Mouse (Mus musculus) forebrain, embryonic 15.5 days (tissue): ENCODE results near the gene Olfr9. TPM values are rescaled to one million over a fixed set of nuclear protein-coding genes. Genes with fewer than 3 reads are reported as not detected.
"Not testable (repeated sequence)": the region's sequence is repeated elsewhere in the genome, so short reads cannot be mapped to it uniquely, and the experiment has no call there.

Source experiments
- ATAC-seq: fragments of 200-750 bp; cut with Nextera tagmentation; replicated peaks from 2 replicates; pipeline ENCODE4 v1.8.0; 2017; ENCODE audit warnings: mild to moderate bottlenecking, moderate TSS enrichment, moderate library complexity
- H3K27ac ChIP-seq: fragments of 300-500 bp; sonication (generic); replicated peaks from 2 replicates; pipeline ENCODE4 v1.5.1; 2015; ENCODE audit warnings: mild to moderate bottlenecking, inconsistent platforms
- H3K27me3 ChIP-seq: fragments of 300-500 bp; sonication (generic); 2 replicates; pipeline ENCODE4 v1.6.1; 2015; ENCODE audit warnings: inconsistent platforms
- H3K36me3 ChIP-seq: fragments of 300-500 bp; sonication (generic); 2 replicates; pipeline ENCODE4 v1.6.1; 2015; ENCODE audit warnings: mild to moderate bottlenecking, inconsistent platforms
- H3K4me1 ChIP-seq: fragments of 300-500 bp; sonication (generic); 2 replicates; pipeline ENCODE4 v1.6.1; 2015; ENCODE audit warnings: inconsistent platforms
- H3K4me2 ChIP-seq: fragments of 300-500 bp; sonication (generic); replicated peaks from 2 replicates; pipeline ENCODE4 v1.6.1; 2015; ENCODE audit warnings: mild to moderate bottlenecking, inconsistent platforms
- H3K4me3 ChIP-seq: fragments of 300-500 bp; sonication (generic); 2 replicates; pipeline ENCODE4 v1.5.1; 2015; ENCODE audit warnings: mild to moderate bottlenecking, inconsistent platforms
- H3K9ac ChIP-seq: fragments of 300-500 bp; sonication (generic); replicated peaks from 2 replicates; pipeline ENCODE4 v1.6.1; 2015; ENCODE audit warnings: mild to moderate bottlenecking, inconsistent platforms
- H3K9me3 ChIP-seq: fragments of 300-500 bp; sonication (generic); 2 replicates; pipeline ENCODE4 v1.6.1; 2016; ENCODE audit warnings: inconsistent platforms
- WGBS: fragments of 180-500 bp; shearing (Covaris S2); methylation state at CpG from one replicate; pipeline ENCODE4 v1.1.7; 2015; ENCODE audit warnings: mixed read lengths; 5-methylcytosine and 5-hydroxymethylcytosine counted together
- polyA plus RNA-seq: library from polyadenylated mRNA; unstranded; fragments of >200 nt; fragmentation: Nextera tagmentation; extraction: Ambion mirVana; gene quantifications from 2 replicates; pipeline ENCODE4 v1.2.1, GENCODE M21; 2015

Olfr9 gene
- not detected in 2 replicates for polyA plus RNA-seq

- not testable (repeated sequence) for H3K4me1 ChIP-seq, H3K36me3 ChIP-seq, H3K27me3 ChIP-seq, H3K9me3 ChIP-seq, H3K4me2 ChIP-seq, H3K4me3 ChIP-seq, H3K27ac ChIP-seq, H3K9ac ChIP-seq, ATAC-seq
- WGBS = 54% methylated on average over 1 of the region's 1 CpGs
These were observed at the start of gene Olfr9 for GRCm38 (mm10) chr10:128989131-128989530. TSS of gene Olfr9 (plus strand) at chr10:128989431.

DNA sequence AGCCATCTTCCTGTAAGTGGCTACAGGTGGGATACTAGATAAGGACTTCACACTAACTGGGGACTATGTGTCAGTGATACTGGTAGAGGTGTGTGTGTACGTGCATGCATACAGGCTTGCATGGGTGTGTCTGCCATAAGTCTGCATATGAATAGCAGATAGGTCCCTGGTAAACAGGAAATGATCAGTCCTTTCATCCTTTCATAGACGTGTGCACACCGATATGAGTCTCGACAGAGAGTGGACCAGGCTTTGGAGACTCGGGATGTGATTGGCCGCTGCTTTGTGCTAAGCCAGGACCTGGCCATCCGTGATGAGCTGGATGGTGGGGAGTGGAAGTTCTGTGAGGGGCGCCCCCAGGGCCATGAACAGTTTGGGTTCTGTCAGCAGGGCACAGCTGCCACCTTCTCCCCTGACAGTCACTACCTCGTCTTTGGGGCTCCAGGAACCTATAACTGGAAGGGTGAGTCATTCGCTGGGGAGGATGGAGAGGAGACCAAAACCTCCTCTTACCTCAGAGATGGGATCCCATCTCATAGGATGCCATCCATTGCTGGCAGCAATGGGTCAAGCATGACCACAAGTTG lies 48.7 kb upstream of the Olfr9 start:
- Histone ChIP-seq H3K4me1 (no peaks in the 10 kb centered on the region), H3K9me3 (no peaks in the 10 kb centered on the region), H3K9ac (no peak overlapping the region), H3K4me2 (no peak overlapping the region), H3K27ac (no peak overlapping the region), H3K4me3 (no peak overlapping the region), H3K27me3 (peaks cover 6% of the 10 kb centered on the region), H3K36me3 (no peaks in the 10 kb centered on the region)
- 79% methylated on average over 10 of the region's 10 CpGs for WGBS
- no peak for ATAC-seq

GRCm38 (mm10) chr10:128945675-128946074 lies 43.6 kb upstream of the Olfr9 start:
- H3K27ac ChIP-seq = no peak overlapping the region
- H3K9me3 ChIP-seq = no peaks in the 10 kb centered on the region
- H3K36me3 ChIP-seq = no peaks in the 10 kb centered on the region
- no peak overlapping the region for H3K4me2 ChIP-seq
- ATAC-seq = no peak
- no peak overlapping the region for H3K9ac ChIP-seq
- WGBS = 18% methylated on average over 3 of the region's 3 CpGs
- no peaks in the 10 kb centered on the region for H3K27me3 ChIP-seq
- H3K4me1 ChIP-seq = no peaks in the 10 kb centered on the region
- H3K4me3 ChIP-seq = no peak overlapping the region

- H3K4me3 ChIP-seq = no peak overlapping the region
- H3K27ac ChIP-seq = no peak overlapping the region
- ATAC-seq = no peak
- 90% methylated on average over 4 of the region's 4 CpGs for WGBS
- no peak overlapping the region for H3K4me2 ChIP-seq
- no peaks in the 10 kb centered on the region for H3K4me1 ChIP-seq
- no peaks in the 10 kb centered on the region for H3K27me3 ChIP-seq
- H3K9ac ChIP-seq = no peak overlapping the region
- H3K9me3 ChIP-seq = no peaks in the 10 kb centered on the region
- no peaks in the 10 kb centered on the region for H3K36me3 ChIP-seq
These were observed 41.7 kb upstream of the Olfr9 start for GRCm38 (mm10) chr10:128947496-128947895.

GRCm38 (mm10) chr10:128950208-128950887 lies 38.9 kb upstream of the Olfr9 start:
- Histone ChIP-seq H3K36me3 (no peaks in the 10 kb centered on the region), H3K4me2 (no peak overlapping the region), H3K9ac (no peak overlapping the region), H3K9me3 (no peaks in the 10 kb centered on the region), H3K4me3 (no peak overlapping the region), H3K27ac (no peak overlapping the region), H3K27me3 (no peaks in the 10 kb centered on the region), H3K4me1 (no peaks in the 10 kb centered on the region)
- ATAC-seq = no peak
- WGBS = 73% methylated on average over 16 of the region's 16 CpGs

- 78% methylated on average over 10 of the region's 10 CpGs for WGBS
- ATAC-seq = no peak
These were observed 30.9 kb upstream of the Olfr9 start for GRCm38 (mm10) chr10:128958340-128958739.

DNA sequence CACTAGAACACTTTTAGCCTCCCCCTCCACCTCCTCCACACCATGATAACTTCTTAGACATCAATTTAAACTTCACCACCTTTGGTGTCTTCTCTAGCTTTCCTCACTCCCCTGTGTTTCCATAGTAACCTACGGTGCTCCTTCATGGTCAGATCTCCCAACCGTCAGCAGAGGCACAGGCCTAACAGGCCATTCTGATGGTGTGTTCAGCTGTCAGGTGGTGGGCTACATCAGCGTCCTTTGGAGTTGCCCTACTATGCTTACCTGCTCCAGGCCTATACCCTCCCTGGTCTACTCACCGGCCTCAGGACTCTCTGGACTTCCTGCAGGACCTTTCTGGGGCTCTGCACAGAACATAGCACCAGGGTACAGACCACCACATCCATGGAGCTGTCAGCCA lies 29.1 kb upstream of the Olfr9 start:
- no peak overlapping the region for H3K9ac ChIP-seq
- no peak overlapping the region for H3K27ac ChIP-seq
- 79% methylated on average over 4 of the region's 4 CpGs for WGBS
- ATAC-seq = no peak
- no peak overlapping the region for H3K4me2 ChIP-seq
- no peaks in the 10 kb centered on the region for H3K36me3 ChIP-seq
- H3K9me3 ChIP-seq = no peaks in the 10 kb centered on the region
- no peaks in the 10 kb centered on the region for H3K4me1 ChIP-seq
- H3K27me3 ChIP-seq = no peaks in the 10 kb centered on the region
- H3K4me3 ChIP-seq = no peak overlapping the region

More at GRCm38 (mm10) chr10:128958340-128958739, 30.9 kb upstream of the Olfr9 start:
- Histone ChIP-seq H3K27ac (no peak overlapping the region), H3K4me3 (no peak overlapping the region), H3K4me2 (no peak overlapping the region), H3K9ac (no peak overlapping the region), H3K4me1 (no peaks in the 10 kb centered on the region), H3K9me3 (no peaks in the 10 kb centered on the region), H3K27me3 (no peaks in the 10 kb centered on the region), H3K36me3 (no peaks in the 10 kb centered on the region)

DNA sequence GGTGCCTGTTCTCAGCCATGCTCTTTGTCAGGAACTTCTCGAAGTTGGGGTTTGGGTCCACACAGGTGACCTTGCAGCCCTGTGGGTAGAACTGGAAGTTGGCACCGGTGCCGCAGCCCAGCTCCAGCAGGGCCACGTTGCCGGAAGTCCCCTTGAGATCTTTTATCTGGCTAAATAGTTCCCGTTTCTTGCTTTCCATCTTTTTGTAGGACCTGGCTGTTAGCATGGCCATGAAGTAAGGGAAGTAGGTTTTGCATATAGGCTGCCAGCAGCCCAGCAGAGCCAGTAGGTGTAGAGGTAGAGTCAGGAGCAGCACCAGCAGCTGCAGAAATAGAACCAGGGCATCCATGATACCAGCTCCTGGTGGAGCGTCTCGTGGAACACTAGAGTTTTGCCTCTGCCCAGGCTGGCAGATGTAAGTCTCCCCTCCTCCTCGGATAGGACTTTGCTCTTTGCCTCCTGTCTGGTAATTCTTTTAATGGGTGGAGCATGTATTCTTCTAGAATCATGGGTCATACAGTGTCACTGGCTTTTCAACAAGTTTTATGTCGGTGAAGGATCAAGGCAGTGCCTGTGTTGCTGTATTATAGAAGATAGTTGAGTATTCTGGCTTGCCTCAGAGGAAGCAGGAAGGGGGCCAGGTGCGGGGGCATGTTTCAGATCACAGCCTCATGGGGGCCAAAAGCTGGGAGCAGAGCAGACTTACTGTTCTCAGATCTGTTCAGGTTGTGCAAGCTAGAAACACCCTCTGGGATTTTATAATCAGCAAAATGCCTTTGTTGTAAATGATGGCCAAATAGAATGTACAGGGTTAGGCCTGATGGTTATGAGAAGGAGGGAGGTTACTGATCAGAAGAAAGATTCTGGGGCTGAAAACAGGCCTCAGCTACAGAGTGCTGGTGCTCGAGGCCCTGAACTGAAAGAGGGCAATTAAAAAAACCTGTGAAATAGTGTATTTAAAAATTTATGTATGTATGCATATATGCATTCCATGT lies 28.3 kb upstream of the Olfr9 start, which contains the start of gene Mettl7b:
Gene Mettl7b (minus strand): TSS at position 399 of the 995 bp plus-strand sequence.
- Histone ChIP-seq H3K4me2 (no peak within 1 kb of the TSS), H3K4me1 (no peaks in the 10 kb centered on the region), H3K36me3 (no peaks in the 10 kb centered on the region), H3K27me3 (no peaks in the 10 kb centered on the region), H3K9me3 (no peaks in the 10 kb centered on the region), H3K9ac (no peak within 1 kb of the TSS), H3K27ac (no peak within 1 kb of the TSS), H3K4me3 (no peak within 1 kb of the TSS)
- 87% methylated on average over 12 of the region's 12 CpGs for WGBS
- ATAC-seq = no peak

DNA sequence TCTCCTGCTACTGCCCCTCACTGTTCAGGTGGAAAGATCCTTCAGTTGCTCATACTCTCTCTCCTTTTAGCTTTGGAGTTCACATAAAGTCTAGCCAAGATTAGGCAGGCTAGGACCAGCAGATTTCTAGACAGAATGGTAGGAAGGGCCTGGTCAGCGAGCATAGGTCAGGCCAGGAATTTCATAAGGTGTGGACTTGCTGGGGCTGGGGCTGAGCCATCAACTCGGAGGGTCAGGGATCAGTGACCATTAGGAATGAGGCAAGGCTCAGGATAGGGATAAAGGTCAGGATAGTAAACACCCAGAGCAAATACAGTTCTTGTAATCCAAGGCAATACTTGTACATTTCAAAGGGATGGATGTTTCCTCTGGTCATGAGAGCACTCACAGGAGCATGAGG lies 24.3 kb upstream of the Olfr9 start:
- no peaks in the 10 kb centered on the region for H3K4me1 ChIP-seq
- H3K9ac ChIP-seq = no peak overlapping the region
- WGBS = 68% methylated on average over 2 of the region's 2 CpGs
- no peak overlapping the region for H3K27ac ChIP-seq
- ATAC-seq = no peak
- H3K36me3 ChIP-seq = no peaks in the 10 kb centered on the region
- H3K4me2 ChIP-seq = no peak overlapping the region
- no peaks in the 10 kb centered on the region for H3K27me3 ChIP-seq
- no peaks in the 10 kb centered on the region for H3K9me3 ChIP-seq
- H3K4me3 ChIP-seq = no peak overlapping the region

GRCm38 (mm10) chr10:128965871-128966270 lies 23.4 kb upstream of the Olfr9 start:
- Histone ChIP-seq H3K9ac (no peak overlapping the region), H3K9me3 (no peaks in the 10 kb centered on the region)
- WGBS = 90% methylated on average over 6 of the region's 6 CpGs

GRCm38 (mm10) chr10:128968341-128968749 lies 20.9 kb upstream of the Olfr9 start:
- no peak overlapping the region for H3K4me3 ChIP-seq
- 52% methylated on average over 1 of the region's 1 CpGs for WGBS
- no peak for ATAC-seq

More at GRCm38 (mm10) chr10:128965871-128966270, 23.4 kb upstream of the Olfr9 start:
- H3K4me2 ChIP-seq = no peak overlapping the region
- H3K4me3 ChIP-seq = no peak overlapping the region
- ATAC-seq = no peak
- H3K27me3 ChIP-seq = no peaks in the 10 kb centered on the region
- no peaks in the 10 kb centered on the region for H3K4me1 ChIP-seq
- H3K36me3 ChIP-seq = no peaks in the 10 kb centered on the region
- no peak overlapping the region for H3K27ac ChIP-seq

DNA sequence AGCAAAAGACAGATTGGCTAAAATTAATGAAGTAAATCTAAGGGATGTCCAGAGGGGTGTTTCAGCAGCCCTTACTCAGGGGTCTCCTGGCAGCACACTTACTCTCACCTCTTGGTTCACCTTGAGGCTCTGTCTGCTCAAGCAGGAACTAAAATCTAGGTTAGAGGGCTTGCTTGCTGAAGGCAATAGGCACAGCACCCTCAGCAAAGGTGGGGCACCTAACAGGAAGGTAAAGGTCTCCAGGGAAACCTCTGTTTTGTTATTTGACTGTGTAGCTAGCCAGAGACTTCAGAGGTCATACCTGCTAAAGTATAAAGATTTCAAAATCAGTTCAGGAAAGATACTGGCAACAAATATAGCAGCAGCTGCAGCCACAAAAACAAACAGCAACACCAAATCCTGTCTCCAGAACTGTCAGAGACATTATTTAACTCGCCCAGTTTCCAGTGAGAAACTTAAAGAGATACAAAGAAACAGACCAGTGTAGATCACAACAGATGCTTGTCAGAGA lies 18.4 kb upstream of the Olfr9 start:
- no peaks in the 10 kb centered on the region for H3K9me3 ChIP-seq
- H3K4me2 ChIP-seq = no peak overlapping the region
- no peaks in the 10 kb centered on the region for H3K4me1 ChIP-seq
- H3K27me3 ChIP-seq = no peaks in the 10 kb centered on the region
- H3K27ac ChIP-seq = no peak overlapping the region
- ATAC-seq = no peak
- 54% methylated on average over 1 of the region's 1 CpGs for WGBS
- no peaks in the 10 kb centered on the region for H3K36me3 ChIP-seq
- H3K9ac ChIP-seq = no peak overlapping the region
- H3K4me3 ChIP-seq = no peak overlapping the region

More at GRCm38 (mm10) chr10:128968341-128968749, 20.9 kb upstream of the Olfr9 start:
- Histone ChIP-seq H3K4me1 (no peaks in the 10 kb centered on the region), H3K9me3 (no peaks in the 10 kb centered on the region), H3K27me3 (no peaks in the 10 kb centered on the region), H3K4me2 (no peak overlapping the region), H3K9ac (no peak overlapping the region), H3K27ac (no peak overlapping the region), H3K36me3 (no peaks in the 10 kb centered on the region)
